Mouse (Mus musculus) embryo, embryonic 10 days (tissue): ENCODE data around the gene Cuedc2.

Experiments
- DNase-seq: peaks from one replicate; pipeline ENCODE4 v3.0.0-alpha.2; 2015; ENCODE audit warnings: low spot score

The Cuedc2 gene

DNA sequence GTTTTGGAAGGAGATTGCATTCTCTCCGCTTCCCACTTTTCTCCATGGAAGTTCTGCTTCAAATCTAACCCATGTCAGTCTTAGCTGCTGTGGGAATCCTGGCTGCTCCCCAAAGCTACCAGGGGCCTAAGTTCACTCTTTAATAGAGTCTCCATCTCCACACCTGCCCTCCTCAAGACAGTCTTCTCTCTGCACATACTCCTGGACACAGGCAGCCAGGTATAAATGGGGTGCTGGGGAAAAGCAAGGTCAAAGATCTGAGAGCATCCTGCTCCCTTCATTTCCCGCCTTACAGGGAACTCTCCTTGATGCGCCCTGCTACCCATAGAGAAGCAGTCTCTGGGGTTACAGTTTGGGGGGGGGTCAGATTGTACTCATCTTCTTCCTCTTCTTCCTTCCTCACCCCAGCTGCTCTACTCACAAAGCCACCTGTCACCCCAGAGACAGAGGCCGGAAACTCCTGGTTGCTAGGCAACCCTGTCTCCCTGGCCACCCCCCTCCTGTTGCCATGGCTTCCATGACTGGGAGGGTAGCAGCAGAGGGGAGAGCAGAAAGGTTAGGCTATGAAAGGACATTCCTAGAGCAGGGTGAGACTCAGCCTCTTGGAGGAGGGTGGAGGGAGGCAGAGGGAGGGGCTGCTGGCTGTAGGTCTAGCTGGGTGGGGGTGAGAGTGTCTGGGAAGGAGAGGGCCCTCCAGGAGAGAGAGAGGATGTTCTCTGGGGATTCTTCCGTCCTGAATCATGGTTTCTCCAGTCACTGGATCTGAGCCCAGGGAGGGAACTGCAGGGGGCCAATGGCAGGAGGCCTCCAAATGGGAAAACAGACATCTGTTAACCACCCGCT lies 17.2 kb downstream of the Cuedc2 start:
- peak; percentile 72 for DNase-seq

DNA sequence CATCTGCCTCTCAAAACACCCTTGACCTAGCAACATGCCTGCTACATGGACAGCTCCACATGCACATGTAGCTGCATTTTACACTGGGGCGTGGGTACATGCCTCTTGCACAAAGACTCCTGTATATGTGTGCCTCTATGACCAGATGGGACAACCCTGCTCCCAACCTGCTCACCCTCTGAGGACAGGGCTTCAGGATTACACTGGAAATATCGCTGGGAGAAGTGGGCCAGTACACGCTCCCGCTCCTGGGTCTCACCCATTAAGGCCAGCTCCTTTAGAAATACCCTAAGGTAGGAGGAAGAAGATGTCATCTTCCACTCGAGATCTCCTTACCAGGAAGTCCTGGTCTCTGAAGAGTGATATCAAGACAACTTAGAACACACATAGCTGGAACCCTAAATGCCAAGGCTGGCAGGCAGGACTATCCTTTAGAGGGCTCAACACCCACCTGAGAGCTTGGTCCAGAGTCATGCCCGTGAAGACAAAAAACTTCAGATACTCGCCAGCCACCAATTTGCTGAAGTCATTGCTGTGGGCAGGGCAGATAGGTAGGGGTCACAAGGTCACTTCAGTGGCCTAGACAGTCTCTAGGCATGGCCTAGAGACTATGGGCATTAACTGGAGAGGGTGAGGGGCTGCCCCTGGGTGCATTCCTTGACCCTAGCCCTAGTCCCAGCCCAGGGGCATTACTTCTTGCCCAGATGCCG lies 18.3 kb downstream of the Cuedc2 start:
- DNase-seq, result no peak

DNA sequence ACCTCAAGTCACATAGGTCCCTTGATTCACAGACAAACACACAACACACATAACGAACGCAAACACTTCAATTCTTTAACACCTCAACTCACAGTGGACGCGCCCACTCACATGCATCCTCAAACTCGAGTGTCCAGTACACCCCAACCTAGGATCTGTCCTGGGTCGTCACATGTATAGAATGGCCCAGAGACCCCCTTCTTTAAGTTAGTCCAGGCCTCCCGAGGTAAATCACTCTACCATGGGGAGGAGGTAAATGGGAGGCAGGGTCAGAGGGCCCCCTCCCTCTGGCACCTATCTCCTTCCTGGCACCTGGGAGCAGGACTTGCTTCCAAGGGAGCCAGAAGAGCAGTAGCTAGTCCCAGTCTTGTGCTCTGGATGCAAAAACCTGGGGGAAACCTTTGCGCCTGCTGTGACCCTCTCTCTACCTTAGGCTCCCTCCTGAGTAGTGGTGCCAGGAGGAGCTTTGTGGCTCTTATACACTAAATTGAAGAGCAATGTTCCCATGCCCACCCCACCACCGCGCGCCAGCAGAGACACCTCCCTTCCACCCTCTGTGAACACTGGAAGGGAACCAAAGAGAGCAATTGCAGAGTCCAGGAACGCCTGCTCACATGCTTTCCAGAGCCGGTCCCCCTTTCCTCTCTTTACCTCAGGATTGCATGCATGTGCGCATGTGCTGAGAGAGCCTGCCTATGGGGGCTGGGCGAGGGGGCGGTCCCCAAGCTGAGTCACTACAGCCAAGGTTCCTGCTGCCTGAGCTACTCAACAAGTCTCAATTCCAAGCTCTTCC lies 19.7 kb downstream of the Cuedc2 start:
- peak; percentile 70 for DNase-seq

DNA sequence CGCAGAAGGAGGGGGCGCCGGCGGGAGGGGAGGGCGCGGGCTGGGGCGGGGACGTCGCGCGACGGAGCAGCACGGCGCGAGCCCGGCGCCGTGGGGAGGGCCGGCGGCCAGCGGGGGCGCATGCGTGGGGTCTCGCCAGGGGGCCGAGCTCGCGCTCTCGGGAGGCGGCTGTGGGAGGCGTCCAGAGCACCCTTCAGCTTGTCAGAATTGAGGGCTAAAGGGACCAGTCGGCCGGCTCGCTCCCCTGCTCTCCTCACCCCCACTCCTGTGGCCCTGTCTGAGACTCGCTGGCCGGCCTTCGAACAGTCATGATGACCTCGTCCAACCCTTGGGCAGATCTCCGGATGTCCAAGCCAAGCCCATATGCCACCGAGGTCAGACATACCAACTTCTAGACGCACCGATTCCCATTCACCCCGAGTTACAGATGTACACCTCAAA lies 20.5 kb downstream of the Cuedc2 start:
- DNase-seq, result no peak

DNA sequence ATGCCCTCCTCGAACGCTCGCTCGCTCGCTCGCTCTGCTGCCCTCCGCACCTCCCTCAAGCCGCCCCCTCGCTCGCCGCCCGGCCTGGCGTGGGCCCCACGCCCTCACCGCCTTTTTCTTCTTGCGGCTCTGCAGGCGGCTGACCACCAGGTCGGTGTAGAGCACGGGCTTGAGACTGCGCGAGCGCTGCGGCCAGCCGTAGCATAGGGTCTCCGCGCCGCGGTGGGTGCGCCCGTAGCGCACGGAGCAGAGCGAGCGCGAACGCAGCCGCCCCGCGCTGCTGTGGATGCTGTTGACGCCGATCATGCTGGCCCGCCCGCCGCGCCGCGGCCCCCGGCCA lies 21.0 kb downstream of the Cuedc2 start:
- DNase-seq, result peak; percentile 12

DNA sequence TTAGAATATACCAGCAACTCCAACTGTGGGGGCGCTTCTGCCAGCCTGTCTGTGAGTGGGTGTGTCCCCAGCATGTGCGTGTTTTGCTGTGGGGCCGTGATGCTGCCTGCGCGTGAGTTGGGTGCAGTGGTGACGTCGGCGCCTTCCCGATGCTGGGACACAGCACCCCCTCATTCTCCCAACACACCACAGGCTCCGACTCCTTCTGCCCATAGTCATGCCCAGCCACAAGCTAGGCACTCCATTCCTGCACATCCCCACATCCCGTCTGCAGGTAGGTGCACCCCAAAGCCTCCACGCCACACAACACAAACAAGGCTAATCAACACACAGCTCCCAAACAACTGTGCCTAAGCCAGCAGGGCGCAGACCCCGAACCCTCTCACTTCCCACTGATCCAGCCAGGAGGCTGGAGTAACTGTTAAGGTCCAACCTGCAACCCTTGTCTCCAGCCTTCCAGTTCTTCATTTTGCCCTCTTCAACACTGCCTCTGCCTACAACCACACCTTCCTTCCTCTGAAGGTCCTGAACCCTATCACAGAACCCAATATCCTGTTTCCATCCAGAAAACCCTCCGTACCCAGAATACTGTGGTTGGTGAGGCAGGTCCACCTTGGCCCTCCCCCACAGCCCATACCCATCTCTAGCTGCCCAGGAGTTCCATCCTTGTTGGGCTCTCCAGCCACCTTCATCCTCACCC lies 21.5 kb downstream of the Cuedc2 start:
- DNase-seq, result no peak

DNA sequence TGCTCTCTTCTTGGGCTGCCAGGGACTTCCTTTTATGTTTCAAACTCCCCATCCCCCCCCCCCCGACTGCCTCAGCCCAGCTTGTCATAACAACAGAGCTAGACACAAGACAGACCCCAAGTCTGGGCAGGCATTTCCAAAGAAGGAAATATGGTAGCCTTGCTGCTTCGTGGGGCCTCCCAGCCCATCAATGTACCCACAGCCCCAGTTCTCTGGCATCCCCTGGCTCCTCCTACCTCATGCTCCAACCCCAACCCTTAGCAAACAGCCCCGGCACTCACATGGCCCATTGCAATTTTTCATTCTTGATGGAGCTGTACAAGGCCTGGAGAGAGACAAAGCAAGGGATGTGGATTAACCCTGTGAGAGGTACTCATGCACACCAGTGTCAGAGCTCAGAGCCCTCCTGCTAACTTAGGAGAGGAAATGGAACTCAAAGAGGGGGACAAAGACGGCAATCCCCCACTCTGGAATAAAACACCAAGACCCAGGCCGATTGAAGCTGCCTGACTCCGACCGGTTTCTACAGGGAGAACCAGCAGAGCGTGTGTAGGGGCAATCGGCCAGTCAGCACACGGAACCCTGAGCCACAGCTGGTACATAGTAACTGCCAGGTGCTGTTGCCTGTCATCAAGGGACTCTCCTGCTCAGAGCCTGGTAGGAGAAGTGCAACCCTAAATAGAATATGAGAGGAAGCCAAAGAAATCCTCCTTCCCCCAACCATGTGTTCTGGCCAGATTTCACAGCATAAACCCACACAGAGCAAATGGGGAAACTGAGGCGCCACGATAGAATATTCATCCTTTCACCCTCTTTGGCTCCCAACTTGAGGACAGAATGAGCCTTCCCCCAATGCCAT lies 22.5 kb downstream of the Cuedc2 start:
- DNase-seq, result no peak

DNA sequence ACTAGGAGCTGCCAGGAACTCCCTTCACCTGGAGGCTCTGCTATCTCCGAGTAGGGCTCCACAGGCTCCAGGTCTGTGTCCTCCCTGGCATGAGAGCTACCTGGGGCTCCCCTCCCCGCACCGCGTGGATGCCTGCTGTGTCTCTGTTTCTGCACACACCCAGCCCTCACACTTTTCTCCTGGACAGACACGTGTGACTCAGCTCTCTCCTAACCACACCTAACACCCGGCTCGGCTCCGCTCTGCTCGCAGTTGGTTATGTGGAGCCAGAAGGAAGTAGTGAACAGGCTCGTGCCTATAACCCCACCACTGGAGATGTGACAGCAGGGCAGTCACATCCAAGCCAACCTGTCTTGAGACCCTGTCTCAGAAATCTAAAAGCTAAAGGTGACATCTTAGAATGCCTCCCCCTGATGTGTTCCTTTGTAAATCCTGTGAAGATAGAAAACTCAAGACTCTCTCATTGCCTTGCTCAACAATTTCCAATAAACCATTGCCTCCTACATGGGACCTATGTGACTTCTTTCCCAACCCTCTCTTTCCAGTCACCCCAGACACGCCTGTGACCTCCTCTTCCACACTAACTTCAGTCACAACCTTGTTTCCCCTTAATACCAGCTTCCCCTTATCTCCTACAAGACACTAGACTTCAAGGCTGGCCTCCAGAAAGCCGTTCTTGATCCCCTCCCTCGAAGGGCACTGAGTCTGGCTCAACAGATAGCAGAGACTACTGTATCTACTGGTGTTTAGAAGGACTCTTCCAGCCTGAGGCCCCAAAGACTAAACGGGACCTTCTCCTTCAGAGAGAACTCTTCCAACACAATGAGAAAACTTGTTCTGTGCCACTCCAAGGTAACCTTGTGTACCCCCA lies 23.4 kb downstream of the Cuedc2 start:
- DNase-seq, result no peak

DNA sequence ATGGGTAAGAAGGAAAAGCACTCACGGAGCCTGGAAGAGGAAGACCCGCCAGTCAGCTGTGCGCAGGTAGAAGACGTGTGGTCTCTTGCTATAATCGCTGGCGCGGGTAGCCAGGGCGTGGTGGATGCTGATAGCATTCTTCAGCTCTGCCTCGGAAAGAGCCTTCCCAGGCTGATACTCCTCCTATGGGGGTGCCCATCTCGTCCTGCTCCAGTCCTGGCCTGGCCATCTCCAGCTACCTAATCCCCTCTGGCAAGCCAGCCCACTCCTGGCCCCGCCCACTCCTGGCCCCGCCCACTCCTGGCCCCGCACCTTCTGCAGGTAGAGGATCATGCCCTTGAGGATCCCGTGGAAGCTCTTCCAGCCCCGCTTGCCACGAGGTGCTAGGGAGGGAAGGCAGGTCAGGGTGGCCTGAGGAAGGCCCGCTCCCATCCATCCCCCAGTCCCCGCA lies 24.3 kb downstream of the Cuedc2 start:
- DNase-seq, result no peak

DNA sequence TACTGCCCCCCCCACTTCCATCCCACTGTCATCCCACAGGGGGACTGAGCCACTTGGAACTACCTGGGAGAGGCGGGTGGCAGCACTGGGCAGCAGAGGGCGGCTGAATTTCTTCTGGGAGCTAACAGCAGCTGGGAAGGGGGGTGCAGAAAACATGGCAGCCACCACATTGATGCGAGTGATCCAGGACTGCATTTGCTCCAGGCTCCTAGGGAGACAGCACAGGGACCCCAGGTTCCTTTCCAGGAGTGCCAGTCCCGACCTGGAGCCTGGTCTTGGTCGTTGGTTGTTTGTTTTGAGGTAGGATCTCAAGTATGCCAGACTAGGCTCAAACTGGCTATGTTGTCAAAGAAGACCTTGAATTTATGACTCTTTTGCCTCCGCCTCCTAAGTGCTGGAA lies 24.9 kb downstream of the Cuedc2 start:
- DNase-seq, result no peak

DNA sequence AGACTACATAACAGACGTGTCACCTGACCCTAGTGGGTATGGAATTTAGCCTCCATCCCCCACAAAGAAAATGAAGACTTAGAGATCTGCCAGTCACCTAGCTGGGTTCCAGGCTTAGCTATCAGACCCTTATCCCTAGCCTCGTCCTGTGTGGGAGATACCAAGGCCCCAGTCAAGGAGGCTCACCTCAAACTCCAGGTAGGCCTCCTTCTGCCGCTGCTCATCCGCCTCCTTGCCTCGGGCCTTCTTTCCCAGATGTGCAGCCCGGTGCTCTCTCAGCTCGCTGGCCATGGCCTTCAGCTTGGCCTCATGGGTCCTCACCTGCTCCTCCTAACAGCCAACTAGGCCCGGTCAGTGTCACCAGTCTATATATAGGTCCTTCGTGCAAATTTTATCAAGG lies 25.4 kb downstream of the Cuedc2 start:
- DNase-seq, result no peak

DNA sequence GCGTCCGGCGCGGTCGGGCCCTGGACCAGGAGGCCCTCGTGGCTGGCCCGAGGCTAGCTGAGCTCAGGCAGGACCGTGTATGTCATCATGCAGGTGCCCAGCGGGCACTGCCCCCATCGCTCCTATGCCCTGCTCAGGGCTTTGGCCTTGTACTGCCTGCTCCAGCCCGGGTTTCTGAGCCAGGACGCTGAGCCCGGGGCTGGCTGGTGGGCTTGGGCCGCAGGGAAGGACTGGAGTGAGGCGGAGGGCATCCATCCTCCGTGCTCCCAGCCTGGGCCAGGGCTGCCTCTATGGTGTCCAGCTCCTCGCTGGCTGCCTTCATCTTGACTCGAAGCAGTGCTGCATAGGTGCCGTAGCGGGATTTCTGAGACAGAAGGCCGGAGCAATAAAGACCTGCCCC lies 25.9 kb downstream of the Cuedc2 start:
- DNase-seq, result no peak

DNA sequence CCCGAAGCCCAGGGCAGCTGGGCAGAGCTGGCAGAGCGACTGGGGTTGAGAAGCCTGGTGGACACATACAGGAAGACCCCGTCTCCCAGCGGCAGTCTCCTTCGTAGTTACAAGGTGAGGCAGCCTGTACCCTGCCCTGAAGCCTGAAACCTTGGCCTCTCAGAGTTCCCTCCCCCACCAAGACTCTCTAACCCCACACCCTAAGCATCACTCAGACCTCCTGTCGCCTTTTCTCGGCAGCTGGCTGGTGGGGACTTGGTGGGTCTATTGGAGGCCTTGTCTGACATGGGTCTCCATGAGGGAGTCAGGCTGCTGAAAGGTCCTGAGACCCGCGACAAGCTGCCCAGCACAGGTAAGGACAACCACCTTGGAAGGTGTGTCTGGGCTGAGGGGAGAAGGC lies 27.2 kb downstream of the Cuedc2 start:
- no peak for DNase-seq

DNA sequence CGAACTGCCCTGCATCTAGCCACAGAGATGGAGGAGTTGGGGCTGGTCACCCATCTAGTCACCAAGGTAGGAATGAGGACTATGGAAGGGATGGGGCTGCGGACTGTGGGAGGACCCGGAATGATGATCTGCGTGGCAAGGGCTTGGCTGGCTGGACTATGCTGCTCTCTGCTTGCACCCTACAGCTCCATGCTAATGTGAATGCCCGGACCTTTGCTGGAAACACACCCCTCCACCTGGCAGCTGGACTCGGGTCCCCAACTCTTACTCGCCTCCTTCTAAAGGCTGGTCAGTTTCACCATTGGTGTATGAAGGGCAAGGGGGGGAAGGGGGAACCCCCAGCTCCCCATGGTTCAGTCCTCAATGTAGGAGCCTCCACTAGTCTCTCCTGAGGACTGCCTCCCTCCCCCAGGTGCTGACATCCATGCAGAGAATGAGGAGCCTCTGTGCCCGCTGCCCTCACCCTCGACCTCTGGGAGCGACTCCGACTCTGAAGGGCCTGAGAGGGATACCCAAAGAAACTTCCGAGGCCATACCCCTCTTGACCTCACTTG lies 28.1 kb downstream of the Cuedc2 start:
- DNase-seq, result no peak

DNA sequence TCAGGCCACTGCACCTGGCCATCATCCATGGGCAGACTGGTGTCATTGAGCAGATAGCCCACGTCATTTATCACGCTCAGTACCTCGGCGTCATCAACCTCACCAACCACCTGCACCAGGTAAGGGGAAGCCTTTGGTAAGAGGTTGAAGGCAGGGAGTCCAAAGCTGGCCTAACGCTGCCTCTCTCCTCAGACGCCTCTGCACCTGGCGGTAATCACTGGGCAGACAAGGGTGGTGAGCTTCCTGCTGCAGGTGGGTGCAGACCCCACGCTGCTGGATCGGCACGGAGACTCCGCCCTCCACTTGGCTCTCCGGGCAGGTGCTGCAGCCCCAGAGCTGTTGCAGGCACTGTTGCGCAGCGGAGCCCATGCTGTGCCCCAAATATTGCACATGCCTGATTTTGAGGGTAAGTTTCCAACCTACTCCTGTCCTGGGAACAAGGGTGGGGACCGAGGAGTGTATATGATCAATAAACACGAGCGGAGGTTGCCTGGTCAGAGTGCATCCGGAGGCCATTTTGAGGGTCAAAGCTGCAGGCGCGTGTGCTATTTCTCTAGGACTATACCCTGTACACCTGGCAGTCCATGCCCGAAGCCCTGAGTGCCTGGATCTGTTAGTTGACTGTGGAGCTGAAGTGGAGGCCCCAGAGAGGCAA lies 28.7 kb downstream of the Cuedc2 start:
- DNase-seq, result no peak

DNA sequence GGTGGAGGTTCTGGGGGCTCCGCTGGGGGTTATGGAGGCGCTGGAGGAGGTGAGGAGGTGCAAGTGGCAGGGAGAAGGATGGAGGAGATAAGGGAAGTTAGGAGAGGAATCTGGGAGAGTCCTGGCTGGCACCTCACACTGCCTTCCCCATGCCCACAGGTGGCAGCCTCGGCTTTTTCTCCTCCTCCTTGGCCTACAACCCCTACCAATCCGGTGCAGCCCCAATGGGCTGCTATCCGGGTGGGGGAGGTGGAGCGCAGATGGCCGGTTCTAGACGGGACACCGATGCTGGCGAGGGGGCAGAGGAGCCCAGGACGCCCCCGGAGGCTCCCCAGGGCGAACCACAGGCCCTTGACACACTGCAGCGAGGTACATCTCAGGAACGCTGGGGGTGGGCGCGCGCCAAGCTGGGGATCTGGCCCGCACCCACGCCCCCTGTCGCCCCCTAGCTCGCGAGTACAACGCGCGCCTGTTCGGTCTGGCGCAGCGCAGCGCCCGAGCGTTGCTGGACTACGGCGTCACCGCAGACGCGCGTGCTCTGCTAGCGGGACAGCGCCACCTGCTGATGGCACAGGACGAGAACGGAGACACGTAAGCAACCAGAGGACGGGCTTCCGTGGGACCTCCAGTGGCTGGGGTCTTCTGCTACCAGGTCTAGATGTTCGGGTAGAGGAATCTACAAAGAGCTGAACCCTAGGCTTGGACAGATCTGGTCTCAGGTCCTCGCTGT lies 29.6 kb downstream of the Cuedc2 start:
- DNase-seq, result peak; percentile 99

DNA sequence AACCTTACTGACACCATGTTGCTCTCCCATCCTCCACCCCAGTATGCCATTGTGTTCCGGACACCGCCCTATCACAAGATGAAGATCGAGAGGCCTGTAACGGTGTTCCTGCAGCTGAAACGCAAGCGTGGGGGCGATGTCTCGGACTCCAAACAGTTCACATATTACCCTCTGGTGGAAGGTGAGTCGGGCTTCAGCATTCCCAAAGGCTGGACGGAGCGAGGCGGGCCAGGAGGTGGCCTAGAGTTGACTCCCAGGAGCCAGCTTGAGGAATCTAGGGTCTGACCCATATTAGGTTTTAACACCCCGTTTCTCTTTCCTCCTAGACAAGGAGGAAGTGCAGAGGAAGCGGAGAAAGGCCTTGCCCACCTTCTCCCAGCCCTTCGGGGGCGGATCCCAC lies 30.2 kb downstream of the Cuedc2 start:
- no peak for DNase-seq

DNA sequence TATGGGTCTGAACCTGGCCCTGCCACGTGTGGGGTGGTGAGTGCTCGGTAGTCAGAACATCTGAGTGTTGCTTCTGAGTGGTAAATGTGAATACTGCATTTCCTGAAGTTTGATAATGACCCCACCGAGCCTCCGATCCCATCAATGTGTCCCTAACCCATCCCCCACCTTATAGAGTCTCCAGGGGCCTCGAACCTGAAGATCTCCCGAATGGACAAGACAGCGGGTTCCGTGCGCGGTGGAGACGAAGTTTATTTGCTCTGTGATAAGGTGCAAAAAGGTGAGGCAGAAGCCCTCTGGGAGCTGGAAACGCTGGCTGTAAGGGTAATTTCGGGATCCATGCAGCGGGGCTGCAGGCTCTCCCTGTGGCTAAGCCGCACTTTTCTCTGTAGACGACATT lies 30.7 kb downstream of the Cuedc2 start:
- no peak for DNase-seq
